Mouse (Mus musculus): ENCODE results near the gene Coa4. TPM values are rescaled to one million over a fixed set of nuclear protein-coding genes. Genes with fewer than 3 reads are reported as not detected.

Gene Coa4
- polyA plus RNA-seq, 2 experiments, result 15.5 to 22.3 TPM

DNA sequence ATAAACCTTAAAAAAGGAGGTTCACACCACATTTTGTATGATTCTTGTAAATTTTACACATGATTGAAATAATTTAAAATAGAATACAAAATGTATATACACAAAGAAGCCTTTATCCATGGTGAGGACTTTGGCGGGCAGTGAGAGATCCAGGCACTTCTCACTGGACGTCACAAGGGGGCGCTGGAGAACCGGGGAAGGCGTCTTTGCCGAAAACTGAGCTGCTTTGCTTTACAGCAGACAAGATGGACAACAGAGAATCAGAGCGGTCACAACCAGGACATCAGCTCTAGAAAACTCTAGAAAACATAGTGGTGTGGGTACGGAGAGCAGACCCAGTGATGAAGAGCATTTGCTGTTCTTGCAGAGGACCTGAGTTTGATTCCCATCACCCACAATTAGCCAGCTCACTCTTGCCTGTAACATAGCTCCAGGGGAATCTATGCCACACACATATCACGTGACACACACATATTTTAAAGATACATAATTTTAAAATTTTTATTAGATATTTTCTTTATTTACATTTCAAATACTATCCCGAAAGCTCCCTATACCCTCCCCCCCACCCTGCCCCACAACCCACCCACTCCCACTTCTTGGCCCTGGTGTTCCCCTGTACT is 16.1 kb upstream of the Coa4 start:
- Histone ChIP-seq H3K4me2 (replicated peaks; ENCODE audit: low read depth, low read length, severe bottlenecking) (peak overlapping the region; percentile 28; the same call in 1 of the 2 replicates), H3K27me3 (ENCODE audit: control insufficient read depth, insufficient read depth, low read length) (no peaks in the 10 kb centered on the region), H3K27ac (replicated peaks; ENCODE audit: low read depth, low read length) (no peak overlapping the region), H3K4me3 (replicated peaks; ENCODE audit: low read length) (no peak overlapping the region), H3K9ac (ENCODE audit: low read depth, low read length, severe bottlenecking) (no peak overlapping the region), H3K36me3 (ENCODE audit: control insufficient read depth, insufficient read depth, low read length) (no peaks in the 10 kb centered on the region), H3K9me3 (ENCODE audit: control insufficient read depth, low read length) (no peaks in the 10 kb centered on the region), H3K4me1 (ENCODE audit: control insufficient read depth, insufficient read depth, low read length) (no peaks in the 10 kb centered on the region)
- ATAC-seq (ENCODE audit: low FRiP score, low read depth) (peak; percentile 47; the same call in 1 of the 2 replicates), DNase-seq (ENCODE audit: low spot score) (peak; percentile 51)
- no peak for TF ChIP-seq POLR2A (IDR thresholded peaks at IDR 0.05; ENCODE audit: borderline replicate concordance, extremely low read depth, insufficient read depth, insufficient read length)
- WGBS, result 19% methylated on average over 10 of the region's 10 CpGs

- Histone ChIP-seq H3K36me3 (ENCODE audit: control insufficient read depth, insufficient read depth, low read length) (no peaks in the 10 kb centered on the region), H3K9ac (ENCODE audit: low read depth, low read length, severe bottlenecking) (no peak overlapping the region), H3K27ac (replicated peaks; ENCODE audit: low read depth, low read length) (no peak overlapping the region), H3K9me3 (ENCODE audit: control insufficient read depth, low read length) (no peaks in the 10 kb centered on the region), H3K27me3 (ENCODE audit: control insufficient read depth, insufficient read depth, low read length) (no peaks in the 10 kb centered on the region), H3K4me2 (replicated peaks; ENCODE audit: low read depth, low read length, severe bottlenecking) (no peak overlapping the region), H3K4me1 (ENCODE audit: control insufficient read depth, insufficient read depth, low read length) (no peaks in the 10 kb centered on the region), H3K4me3 (replicated peaks; ENCODE audit: low read length) (no peak overlapping the region)
- DNase-seq (ENCODE audit: low spot score) (no peak), ATAC-seq (ENCODE audit: low FRiP score, low read depth) (no peak)
- no peak for TF ChIP-seq POLR2A (IDR thresholded peaks at IDR 0.05; ENCODE audit: borderline replicate concordance, extremely low read depth, insufficient read depth, insufficient read length)
- 74% methylated on average over 3 of the region's 3 CpGs for WGBS
These were observed 14.6 kb upstream of the Coa4 start for GRCm38 (mm10) chr7:100522222-100522621.

- TF ChIP-seq POLR2A (IDR thresholded peaks at IDR 0.05; ENCODE audit: borderline replicate concordance, extremely low read depth, insufficient read depth, insufficient read length), result no peak
- ATAC-seq (ENCODE audit: low FRiP score, low read depth) (no peak), DNase-seq (ENCODE audit: low spot score) (no peak)
- Histone ChIP-seq H3K9me3 (ENCODE audit: control insufficient read depth, low read length) (no peaks in the 10 kb centered on the region), H3K27me3 (ENCODE audit: control insufficient read depth, insufficient read depth, low read length) (no peaks in the 10 kb centered on the region), H3K4me3 (replicated peaks; ENCODE audit: low read length) (no peak overlapping the region), H3K36me3 (ENCODE audit: control insufficient read depth, insufficient read depth, low read length) (no peaks in the 10 kb centered on the region), H3K27ac (replicated peaks; ENCODE audit: low read depth, low read length) (no peak overlapping the region), H3K4me2 (replicated peaks; ENCODE audit: low read depth, low read length, severe bottlenecking) (no peak overlapping the region), H3K9ac (ENCODE audit: low read depth, low read length, severe bottlenecking) (no peak overlapping the region), H3K4me1 (ENCODE audit: control insufficient read depth, insufficient read depth, low read length) (no peaks in the 10 kb centered on the region)
- 54% methylated on average over 8 of the region's 8 CpGs for WGBS
These were observed 12.2 kb upstream of the Coa4 start for GRCm38 (mm10) chr7:100524669-100525068.

GRCm38 (mm10) chr7:100530766-100531165 is 6.1 kb upstream of the Coa4 start:
- Histone ChIP-seq H3K9me3 (ENCODE audit: control insufficient read depth, low read length) (no peaks in the 10 kb centered on the region), H3K9ac (ENCODE audit: low read depth, low read length, severe bottlenecking) (no peak overlapping the region), H3K4me2 (replicated peaks; ENCODE audit: low read depth, low read length, severe bottlenecking) (no peak overlapping the region), H3K36me3 (ENCODE audit: control insufficient read depth, insufficient read depth, low read length) (no peaks in the 10 kb centered on the region), H3K4me1 (ENCODE audit: control insufficient read depth, insufficient read depth, low read length) (no peaks in the 10 kb centered on the region), H3K27me3 (ENCODE audit: control insufficient read depth, insufficient read depth, low read length) (no peaks in the 10 kb centered on the region), H3K4me3 (replicated peaks; ENCODE audit: low read length) (no peak overlapping the region), H3K27ac (replicated peaks; ENCODE audit: low read depth, low read length) (no peak overlapping the region)
- TF ChIP-seq POLR2A (IDR thresholded peaks at IDR 0.05; ENCODE audit: borderline replicate concordance, extremely low read depth, insufficient read depth, insufficient read length), result no peak
- WGBS, result 89% methylated on average over 5 of the region's 5 CpGs
- DNase-seq (ENCODE audit: low spot score), result no peak
- no peak for ATAC-seq (ENCODE audit: low FRiP score, low read depth)

- ATAC-seq (ENCODE audit: low FRiP score, low read depth) (no peak), DNase-seq (ENCODE audit: low spot score) (no peak)
- Histone ChIP-seq H3K36me3 (ENCODE audit: control insufficient read depth, insufficient read depth, low read length) (no peaks in the 10 kb centered on the region; the same call in 1 of the 2 replicates), H3K9me3 (ENCODE audit: control insufficient read depth, low read length) (no peaks in the 10 kb centered on the region), H3K4me3 (replicated peaks; ENCODE audit: low read length) (no peak overlapping the region), H3K4me2 (replicated peaks; ENCODE audit: low read depth, low read length, severe bottlenecking) (no peak overlapping the region), H3K4me1 (ENCODE audit: control insufficient read depth, insufficient read depth, low read length) (peaks cover 7% of the 10 kb centered on the region; the same call in 1 of the 2 replicates), H3K27me3 (ENCODE audit: control insufficient read depth, insufficient read depth, low read length) (no peaks in the 10 kb centered on the region), H3K9ac (ENCODE audit: low read depth, low read length, severe bottlenecking) (no peak overlapping the region), H3K27ac (replicated peaks; ENCODE audit: low read depth, low read length) (no peak overlapping the region)
- no peak for TF ChIP-seq POLR2A (IDR thresholded peaks at IDR 0.05; ENCODE audit: borderline replicate concordance, extremely low read depth, insufficient read depth, insufficient read length)
- 72% methylated on average over 2 of the region's 2 CpGs for WGBS
These were observed 3.4 kb upstream of the Coa4 start for GRCm38 (mm10) chr7:100533503-100533902.

All from limb, embryonic 14.5 days (tissue).